Mouse (Mus musculus) small intestine, adult 2 months (tissue): ENCODE data around the gene Wdr81.

Source experiments
- CTCF ChIP-seq: fragments of 200-500 bp; IDR thresholded peaks from 2 replicates; pipeline ENCODE4 v1.5.1; 2012; ENCODE audit warnings: low read depth, mild to moderate bottlenecking, control low read depth, inconsistent platforms, low read length, moderate library complexity, mixed read lengths; ENCODE audit not compliant: insufficient replicate concordance, insufficient read length; ENCODE audit errors: extremely low read depth
- POLR2A ChIP-seq: fragments of 200-500 bp; IDR thresholded peaks from 2 replicates; pipeline ENCODE4 v1.6.1; 2012; ENCODE audit warnings: low read depth, mild to moderate bottlenecking, control low read depth, inconsistent platforms, low read length, moderate library complexity

- TF ChIP-seq CTCF: no peak
- no peak for TF ChIP-seq POLR2A
Measured at GRCm38 (mm10) chr11:75449695-75450094, 4.8 kb downstream of the Wdr81 start.
